Mouse (Mus musculus) erythroblast, embryonic 14.5 days (primary cell): ENCODE results near the gene Tnni3. TPM values are rescaled to one million over a fixed set of nuclear protein-coding genes. Genes with fewer than 3 reads are reported as not detected.
"Not testable (repeated sequence)": the region's sequence is repeated elsewhere in the genome, so short reads cannot be mapped to it uniquely, and the experiment has no call there.

ENCODE experiments used
- H3K27me3 ChIP-seq: 2 replicates; pipeline ENCODE4 v1.6.1; 2012; ENCODE audit warnings: inconsistent platforms; ENCODE audit not compliant: control insufficient read depth
- H3K36me3 ChIP-seq: 2 replicates; pipeline ENCODE4 v1.6.1; 2012; ENCODE audit warnings: mild to moderate bottlenecking, inconsistent platforms; ENCODE audit not compliant: control insufficient read depth
- H3K4me1 ChIP-seq: 2 replicates; pipeline ENCODE4 v1.6.1; 2012; ENCODE audit warnings: inconsistent platforms; ENCODE audit not compliant: control insufficient read depth
- H3K4me3 ChIP-seq: replicated peaks from 2 replicates; pipeline ENCODE3; 2012; ENCODE audit warnings: moderate library complexity, mild to moderate bottlenecking, inconsistent platforms
- H3K9me3 ChIP-seq: 2 replicates; pipeline ENCODE4 v1.6.1; 2012; ENCODE audit warnings: low read length, inconsistent platforms, mixed read lengths; ENCODE audit not compliant: control insufficient read depth
- GATA1 ChIP-seq: IDR thresholded peaks from 2 replicates; pipeline ENCODE4 v1.6.1; 2012; ENCODE audit warnings: low read length, inconsistent platforms, mixed read lengths
- TAL1 ChIP-seq: IDR thresholded peaks from 3 replicates; pipeline ENCODE4 v1.6.1; 2012; ENCODE audit warnings: low read length, inconsistent platforms, mixed read lengths
- polyA plus RNA-seq: library from polyadenylated mRNA; stranded (reverse); fragments of >175 nt; gene quantifications from 2 replicates; pipeline ENCODE4 v1.2.3, GENCODE M21; 2012

The Tnni3 gene
- not detected in 2 replicates for polyA plus RNA-seq

DNA sequence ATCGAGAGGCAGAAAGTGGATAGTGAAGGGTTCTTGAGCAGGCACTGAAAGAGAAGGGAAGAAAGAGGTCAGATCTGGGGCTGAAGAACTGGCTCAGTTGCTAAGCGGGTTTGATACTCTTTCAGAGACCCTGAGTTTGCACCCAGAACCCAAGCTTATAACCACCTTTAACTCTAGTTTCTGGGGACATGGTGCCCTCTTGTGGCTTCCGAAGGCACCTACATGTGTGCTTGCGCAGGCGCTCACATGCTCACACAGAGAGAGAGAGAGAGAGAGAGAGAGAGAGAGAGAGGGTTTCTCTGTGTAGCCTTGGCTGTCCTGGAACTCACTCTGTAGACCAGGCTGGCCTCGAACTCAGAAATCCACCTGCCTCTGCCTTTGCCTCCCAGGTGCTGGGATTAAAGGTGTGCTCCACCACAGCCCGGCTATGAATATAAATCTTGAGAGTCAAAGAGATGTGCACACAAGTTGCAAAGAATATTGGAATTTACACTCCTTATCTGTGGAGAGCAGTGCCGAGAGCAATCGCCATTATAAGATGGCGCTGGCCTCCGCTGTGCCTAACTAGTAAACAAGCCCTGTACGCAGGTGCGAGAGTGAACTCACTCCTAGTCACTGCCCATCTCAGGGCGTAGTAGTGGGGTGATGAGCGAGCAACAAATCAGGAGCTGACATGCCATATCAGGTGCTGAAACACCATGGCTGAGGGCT lies at the start of gene Tnni3:
Tnni3 (minus strand) TSS at position 18 of the 711 bp plus-strand sequence.
- Histone ChIP-seq H3K4me1 (peaks cover 26% of the 10 kb centered on the region), H3K27me3 (peaks cover 23% of the 10 kb centered on the region)
- not testable (repeated sequence) for H3K9me3 ChIP-seq, H3K36me3 ChIP-seq, H3K4me3 ChIP-seq

DNA sequence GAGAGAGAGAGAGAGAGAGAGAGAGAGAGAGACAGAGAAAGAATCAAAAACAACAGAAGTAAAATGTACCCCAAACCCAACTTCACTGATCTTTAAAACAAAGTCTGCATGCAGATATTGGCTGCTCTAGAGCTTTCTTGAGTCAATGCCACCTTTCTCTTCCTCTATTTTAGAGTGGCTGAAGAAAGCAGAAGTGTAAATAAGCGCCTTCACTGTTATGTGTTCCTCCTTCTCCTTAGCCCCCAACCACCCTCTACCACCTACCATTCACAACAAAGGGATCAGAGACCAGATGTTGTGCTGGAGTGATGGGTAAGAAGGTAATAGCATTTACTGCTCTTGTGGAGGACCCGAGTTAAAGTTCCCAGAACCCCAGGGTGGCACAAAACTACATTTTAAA lies 48.3 kb upstream of the Tnni3 start:
- H3K4me1 ChIP-seq, H3K9me3 ChIP-seq, H3K4me3 ChIP-seq, H3K27me3 ChIP-seq, H3K36me3 ChIP-seq: not testable (repeated sequence)

DNA sequence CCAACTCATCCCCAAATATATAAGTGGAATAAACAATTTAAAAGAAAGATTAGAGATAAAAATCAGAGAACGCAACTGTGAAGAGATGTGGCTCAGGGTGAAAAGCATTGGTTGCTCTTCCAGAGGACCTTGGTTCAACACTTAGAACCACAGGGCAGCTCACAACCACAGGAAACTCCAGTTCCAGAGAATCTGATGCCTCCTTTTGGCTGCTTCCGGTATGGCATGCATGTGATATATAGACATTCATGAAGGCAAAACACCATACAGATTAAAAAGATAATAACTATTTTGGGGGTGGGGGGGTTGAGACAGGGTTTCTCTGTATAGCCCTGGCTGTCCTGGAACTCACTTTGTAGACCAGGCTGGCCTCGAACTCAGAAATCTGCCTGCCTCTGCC lies 38.6 kb upstream of the Tnni3 start:
- Histone ChIP-seq H3K4me1 (no peaks in the 10 kb centered on the region), H3K36me3 (no peaks in the 10 kb centered on the region), H3K9me3 (no peaks in the 10 kb centered on the region), H3K27me3 (no peaks in the 10 kb centered on the region), H3K4me3 (no peak overlapping the region)
- TF ChIP-seq GATA1: no peak
- TF ChIP-seq TAL1: no peak

DNA sequence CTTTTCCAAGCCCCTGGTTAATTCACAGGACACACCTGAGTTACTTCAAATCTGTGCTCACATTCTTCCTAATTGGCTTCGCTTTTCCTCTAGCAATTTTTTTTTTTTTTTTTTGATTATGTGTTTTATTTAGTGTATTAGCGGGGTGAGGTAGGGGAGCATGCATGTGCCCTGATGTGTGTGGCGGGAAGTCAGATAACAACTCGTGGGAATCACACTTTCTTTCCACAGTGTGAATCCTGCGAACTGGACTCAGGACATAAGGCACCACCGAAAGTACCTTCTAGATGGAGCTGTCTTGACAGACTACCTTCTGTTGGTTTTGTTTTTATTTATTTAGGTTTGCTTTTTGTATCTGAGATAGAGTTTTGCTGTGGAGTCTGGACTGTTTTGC lies 33.1 kb upstream of the Tnni3 start:
- no peaks in the 10 kb centered on the region for H3K4me1 ChIP-seq
- no peak overlapping the region for H3K4me3 ChIP-seq
- no peak for TF ChIP-seq TAL1
- TF ChIP-seq GATA1: no peak
- H3K36me3 ChIP-seq: no peaks in the 10 kb centered on the region
- no peaks in the 10 kb centered on the region for H3K9me3 ChIP-seq
- no peaks in the 10 kb centered on the region; the same call in 1 of the 2 replicates for H3K27me3 ChIP-seq

DNA sequence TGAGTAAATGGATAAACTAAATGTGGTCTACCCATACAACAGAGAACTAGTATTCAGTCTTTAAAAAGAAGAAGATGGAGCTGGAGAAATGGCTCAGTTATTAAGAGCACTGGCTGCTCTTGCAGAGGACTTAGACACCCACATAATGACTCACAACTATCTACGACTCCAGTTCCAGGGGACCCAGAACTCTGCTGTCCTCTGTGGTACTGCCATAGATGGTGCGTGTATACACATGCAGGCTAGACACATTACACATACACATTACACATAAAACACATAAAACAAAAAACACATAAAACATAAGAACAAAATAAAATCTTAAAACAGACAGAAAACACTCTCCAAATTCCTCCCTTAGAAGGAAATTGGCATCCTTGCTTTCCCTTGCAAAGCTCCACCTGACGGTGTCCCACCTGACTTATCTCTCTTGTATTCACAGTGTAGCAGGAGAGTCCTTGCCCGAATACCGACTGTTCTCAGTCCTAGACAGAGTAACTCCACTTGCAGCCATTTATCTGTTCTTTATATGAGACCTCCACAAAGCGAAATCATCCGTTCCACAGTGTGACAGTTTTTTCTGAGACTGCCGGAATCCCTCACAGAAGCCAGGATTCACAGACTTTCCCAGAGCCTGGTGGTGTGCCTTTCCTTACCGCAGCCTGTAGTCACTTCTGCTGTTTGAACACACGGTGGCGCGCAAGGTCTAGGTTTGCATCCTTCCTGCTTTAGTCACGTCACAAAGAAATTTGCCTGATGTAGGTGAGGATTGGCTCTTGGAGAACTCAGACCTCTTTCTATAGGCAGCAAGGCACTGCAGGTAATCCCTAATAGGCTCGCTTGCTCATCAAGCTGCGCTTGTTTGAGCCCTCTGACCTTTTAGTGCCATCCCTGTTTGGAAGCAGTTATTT lies 32.5 kb upstream of the Tnni3 start:
- TF ChIP-seq TAL1 (no peak), GATA1 (no peak)
- Histone ChIP-seq H3K36me3 (no peaks in the 10 kb centered on the region), H3K9me3 (no peaks in the 10 kb centered on the region), H3K4me1 (no peaks in the 10 kb centered on the region), H3K4me3 (no peak overlapping the region), H3K27me3 (no peaks in the 10 kb centered on the region; the same call in 1 of the 2 replicates)

DNA sequence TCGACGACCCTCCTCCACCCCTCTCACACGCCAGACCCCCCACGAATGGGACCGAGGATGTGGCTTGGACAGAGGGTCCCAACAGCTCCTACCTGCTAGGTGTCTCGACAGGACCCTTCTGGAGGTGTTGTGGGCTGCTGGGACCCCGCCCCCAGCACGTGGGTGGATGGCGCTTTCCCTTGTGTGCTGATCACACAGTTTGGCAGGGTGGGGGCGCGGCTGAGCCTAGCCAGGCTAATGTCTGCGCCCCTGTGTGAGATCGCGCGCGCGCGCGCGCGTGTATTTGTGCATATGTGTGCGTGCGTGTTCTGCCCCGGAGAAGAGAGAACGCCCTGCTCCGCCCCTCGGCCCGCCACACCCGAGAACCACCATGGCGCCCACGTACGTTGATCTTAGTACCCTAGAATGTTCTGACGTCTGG lies 23.2 kb upstream of the Tnni3 start, which contains the start of gene Syt5:
Syt5 (minus strand) TSS at position 321 of the 421 bp plus-strand sequence.
- Histone ChIP-seq H3K36me3 (no peaks in the 10 kb centered on the region), H3K4me3 (no peak within 1 kb of the TSS), H3K9me3 (no peaks in the 10 kb centered on the region), H3K4me1 (peaks cover 6% of the 10 kb centered on the region), H3K27me3 (peaks cover 13% of the 10 kb centered on the region)
- no peak for TF ChIP-seq GATA1

DNA sequence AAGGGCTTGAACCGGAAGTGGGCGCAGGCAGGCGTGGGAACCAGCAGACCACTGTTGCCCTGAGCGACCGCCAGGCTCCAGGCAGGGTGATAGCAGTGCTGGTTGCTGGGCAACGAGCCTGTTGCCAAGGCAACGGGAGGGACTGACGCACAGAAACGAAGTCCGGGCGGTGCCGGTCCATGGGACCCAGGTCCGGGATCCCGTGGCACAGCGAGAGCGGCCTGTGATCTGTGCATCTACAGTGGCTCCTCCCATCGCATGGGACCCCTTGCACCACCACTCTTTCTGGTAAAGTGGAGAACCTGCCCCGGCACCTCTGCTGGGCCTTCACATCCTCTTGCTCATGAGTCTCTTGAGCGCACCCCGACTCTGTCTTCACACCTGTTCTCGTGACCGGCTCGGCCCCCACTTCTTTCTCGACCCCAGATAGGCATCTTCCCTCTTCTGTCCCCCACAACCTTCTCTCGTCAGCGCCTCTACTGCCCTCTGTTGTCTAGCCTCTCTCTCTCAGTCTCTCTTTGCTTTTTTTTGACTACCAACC lies 22.6 kb upstream of the Tnni3 start:
- H3K36me3 ChIP-seq: no peaks in the 10 kb centered on the region
- H3K27me3 ChIP-seq: peaks cover 13% of the 10 kb centered on the region
- TF ChIP-seq TAL1 (no peak), GATA1 (no peak)
- H3K9me3 ChIP-seq: no peaks in the 10 kb centered on the region
- H3K4me1 ChIP-seq: peaks cover 6% of the 10 kb centered on the region
- no peak overlapping the region for H3K4me3 ChIP-seq

DNA sequence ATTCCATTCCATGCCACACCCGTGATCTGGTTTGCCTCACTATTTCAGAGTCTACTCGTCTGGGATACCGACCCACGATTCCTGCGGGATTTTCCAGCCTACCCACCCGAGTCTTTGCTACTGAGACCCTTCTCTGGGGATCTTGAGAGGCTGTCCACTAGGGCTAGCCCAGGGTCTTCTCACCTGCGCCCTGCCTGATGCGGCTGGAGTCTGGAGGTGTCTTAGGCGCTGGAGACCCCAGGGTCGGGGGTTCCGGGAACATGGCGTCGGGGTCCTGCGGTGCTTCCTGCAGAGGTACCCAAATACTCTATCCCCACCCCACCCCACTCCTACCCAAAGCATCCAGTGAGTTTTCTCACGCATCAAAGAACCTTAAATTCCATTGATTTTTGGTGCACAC lies 22.0 kb upstream of the Tnni3 start:
- Histone ChIP-seq H3K9me3 (no peaks in the 10 kb centered on the region), H3K4me1 (peaks cover 6% of the 10 kb centered on the region), H3K27me3 (peaks cover 13% of the 10 kb centered on the region), H3K36me3 (no peaks in the 10 kb centered on the region), H3K4me3 (no peak overlapping the region)
- TF ChIP-seq GATA1 (no peak), TAL1 (no peak)

DNA sequence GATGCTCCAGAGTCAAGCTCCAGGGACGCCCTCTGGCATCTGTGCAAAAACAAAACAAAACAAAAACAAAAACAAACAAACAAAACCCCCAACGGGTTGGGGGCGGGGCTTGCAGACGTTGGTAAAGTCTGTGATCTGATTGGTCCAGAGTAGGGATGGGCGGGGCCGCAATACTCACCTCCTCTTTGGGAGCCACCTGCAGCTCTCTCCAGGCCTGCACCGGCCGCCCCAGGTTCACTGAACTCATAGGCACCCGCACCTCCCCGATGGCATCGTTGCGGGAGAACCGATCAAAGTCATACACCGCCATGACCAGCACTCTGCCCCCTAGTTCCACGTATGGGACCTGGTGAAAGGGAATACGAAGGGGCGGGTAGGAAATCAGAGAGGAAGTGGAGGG lies 18.0 kb upstream of the Tnni3 start:
- no peaks in the 10 kb centered on the region for H3K9me3 ChIP-seq
- no peak for TF ChIP-seq GATA1
- TF ChIP-seq TAL1: no peak
- H3K36me3 ChIP-seq: no peaks in the 10 kb centered on the region
- peaks cover 7% of the 10 kb centered on the region for H3K27me3 ChIP-seq
- H3K4me1 ChIP-seq: peaks cover 2% of the 10 kb centered on the region; the same call in 1 of the 2 replicates
- no peak overlapping the region for H3K4me3 ChIP-seq
